Mouse (Mus musculus) embryo, embryonic 9.5 days (tissue): ENCODE data around the gene Hist1h2ab.
A peak's percentile ranks its signal among the peaks of the same experiment; 100 is the strongest.

Source experiments
- DNase-seq: peaks from one replicate; pipeline ENCODE4 v3.0.0-alpha.2; 2017; ENCODE audit errors: extremely low spot score

Hist1h2ab gene

GRCm38 (mm10) chr13:23738041-23738440 lies 12.9 kb upstream of the Hist1h2ab start:
- DNase-seq: peak; percentile 58

- peak; percentile 97 for DNase-seq
Observed at GRCm38 (mm10) chr13:23738677-23739068, 12.3 kb upstream of the Hist1h2ab start, which contains the start of gene Hist1h1c. Gene Hist1h1c (plus strand): TSS chr13:23738808.

GRCm38 (mm10) chr13:23739069-23739921 lies 11.6 kb upstream of the Hist1h2ab start:
- peak; percentile 95 for DNase-seq

GRCm38 (mm10) chr13:23739922-23740252 lies 11.0 kb upstream of the Hist1h2ab start:
- no peak for DNase-seq

- DNase-seq: no peak
Observed at GRCm38 (mm10) chr13:23740256-23740840, 10.6 kb upstream of the Hist1h2ab start.

GRCm38 (mm10) chr13:23740910-23741309 lies 10.0 kb upstream of the Hist1h2ab start:
- DNase-seq: no peak

- DNase-seq: no peak
Observed at GRCm38 (mm10) chr13:23742007-23742406, 8.9 kb upstream of the Hist1h2ab start.

- DNase-seq: peak; percentile 38
Observed at GRCm38 (mm10) chr13:23743215-23743614, 7.7 kb upstream of the Hist1h2ab start.

GRCm38 (mm10) chr13:23743963-23744362 lies 7.0 kb upstream of the Hist1h2ab start:
- peak; percentile 62 for DNase-seq

- peak; percentile 80 for DNase-seq
Observed at GRCm38 (mm10) chr13:23744421-23745380, 6.2 kb upstream of the Hist1h2ab start.

GRCm38 (mm10) chr13:23745381-23746161 lies 5.4 kb upstream of the Hist1h2ab start, which contains the start of gene Hist1h3c:
Gene Hist1h3c (minus strand): TSS chr13:23745602.
- peak; percentile 91 for DNase-seq

GRCm38 (mm10) chr13:23746201-23747080 lies 4.5 kb upstream of the Hist1h2ab start, which contains the start of gene Hist1h2bb:
Gene Hist1h2bb (plus strand): TSS chr13:23746734.
- peak; percentile 93 for DNase-seq

GRCm38 (mm10) chr13:23747081-23747891 lies 3.6 kb upstream of the Hist1h2ab start:
- peak; percentile 72 for DNase-seq

- DNase-seq: peak; percentile 68
Observed at GRCm38 (mm10) chr13:23747892-23748288, 3.0 kb upstream of the Hist1h2ab start.

- DNase-seq: no peak
Observed at GRCm38 (mm10) chr13:23749563-23750121, 1.3 kb upstream of the Hist1h2ab start.

- DNase-seq: peak; percentile 74
Observed at GRCm38 (mm10) chr13:23751478-23751956, 591 bp downstream of the Hist1h2ab start.

GRCm38 (mm10) chr13:23752067-23752741 lies 1.3 kb downstream of the Hist1h2ab start, which contains the start of gene Hist1h3b:
Gene Hist1h3b (plus strand): TSS chr13:23752267.
- peak; percentile 90 for DNase-seq

GRCm38 (mm10) chr13:23752742-23753172 lies 1.8 kb downstream of the Hist1h2ab start:
- peak; percentile 65 for DNase-seq
